Mouse (Mus musculus) neutrophil, adult 65 days (primary cell): ENCODE results near the gene Ptprn. TPM values are rescaled to one million over a fixed set of nuclear protein-coding genes. Genes with fewer than 3 reads are reported as not detected.

Source experiments
- total RNA-seq: library from RNA; stranded (reverse); gene quantifications from 2 replicates; pipeline ENCODE4 v1.2.4, GENCODE M21; 2023

The Ptprn gene
- not detected in 2 replicates for total RNA-seq

DNA sequence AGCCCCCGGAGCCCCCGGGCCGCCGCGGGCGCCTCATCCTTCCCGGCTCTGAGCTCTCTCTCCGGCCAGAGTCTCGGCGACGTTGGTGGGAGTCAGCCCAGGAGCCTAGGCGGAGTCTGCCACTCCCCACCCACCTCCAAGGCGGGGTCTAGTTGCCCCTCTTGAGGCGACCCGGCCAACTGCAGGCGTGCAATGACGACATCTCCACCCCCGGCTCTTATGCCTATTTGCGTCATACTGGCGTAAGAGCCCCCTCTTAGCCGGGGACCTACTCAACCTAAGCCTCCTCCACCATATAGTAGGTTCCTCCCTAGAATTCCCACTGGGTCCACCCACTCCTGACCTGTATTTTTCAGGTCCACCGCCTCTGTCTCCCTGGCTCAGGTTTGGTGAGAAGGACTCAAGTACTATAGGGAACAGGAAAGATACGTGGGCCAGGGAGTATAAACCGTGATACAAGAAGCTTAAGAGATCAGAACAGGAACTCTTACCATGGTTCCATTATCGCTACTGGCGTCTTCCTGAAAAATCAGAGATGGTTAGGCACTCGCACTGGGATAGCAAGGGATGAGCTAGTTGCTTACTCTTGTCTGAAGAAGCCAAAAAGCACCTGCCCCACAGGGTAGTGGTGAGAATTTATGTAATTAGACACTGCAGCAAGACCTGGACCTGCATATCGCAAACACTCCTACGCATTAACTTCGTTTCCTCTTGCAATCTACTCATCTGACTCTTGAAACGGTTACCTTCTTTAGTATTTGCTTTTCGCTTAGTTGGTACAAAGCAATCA is at the start of gene Ptprn:
TSS of gene Ptprn (minus strand) at position 412 of the 790 bp plus-strand sequence.

DNA sequence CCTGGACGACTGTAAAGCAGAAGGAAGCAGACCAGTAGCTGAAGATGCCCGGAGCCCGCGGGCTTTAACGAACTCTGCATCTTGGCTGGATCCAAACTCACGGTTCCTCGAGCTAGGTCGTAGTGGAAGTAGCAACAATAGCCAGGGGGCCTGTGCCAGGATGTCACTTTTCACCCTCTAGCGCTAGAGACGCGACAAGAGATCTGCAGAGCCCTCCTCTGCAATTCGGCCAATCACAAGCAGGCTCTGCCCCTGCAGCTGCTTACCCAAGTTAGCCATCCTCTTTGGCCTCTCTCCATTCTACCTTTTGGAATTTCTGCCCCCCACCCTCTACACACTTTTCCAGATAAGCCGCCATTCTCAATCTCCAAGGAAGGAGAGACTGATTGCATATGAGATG is 13.9 kb upstream of the Ptprn start, which contains the start of gene Resp18:
TSS of gene Resp18 (minus strand) at position 188 of the 400 bp plus-strand sequence.

DNA sequence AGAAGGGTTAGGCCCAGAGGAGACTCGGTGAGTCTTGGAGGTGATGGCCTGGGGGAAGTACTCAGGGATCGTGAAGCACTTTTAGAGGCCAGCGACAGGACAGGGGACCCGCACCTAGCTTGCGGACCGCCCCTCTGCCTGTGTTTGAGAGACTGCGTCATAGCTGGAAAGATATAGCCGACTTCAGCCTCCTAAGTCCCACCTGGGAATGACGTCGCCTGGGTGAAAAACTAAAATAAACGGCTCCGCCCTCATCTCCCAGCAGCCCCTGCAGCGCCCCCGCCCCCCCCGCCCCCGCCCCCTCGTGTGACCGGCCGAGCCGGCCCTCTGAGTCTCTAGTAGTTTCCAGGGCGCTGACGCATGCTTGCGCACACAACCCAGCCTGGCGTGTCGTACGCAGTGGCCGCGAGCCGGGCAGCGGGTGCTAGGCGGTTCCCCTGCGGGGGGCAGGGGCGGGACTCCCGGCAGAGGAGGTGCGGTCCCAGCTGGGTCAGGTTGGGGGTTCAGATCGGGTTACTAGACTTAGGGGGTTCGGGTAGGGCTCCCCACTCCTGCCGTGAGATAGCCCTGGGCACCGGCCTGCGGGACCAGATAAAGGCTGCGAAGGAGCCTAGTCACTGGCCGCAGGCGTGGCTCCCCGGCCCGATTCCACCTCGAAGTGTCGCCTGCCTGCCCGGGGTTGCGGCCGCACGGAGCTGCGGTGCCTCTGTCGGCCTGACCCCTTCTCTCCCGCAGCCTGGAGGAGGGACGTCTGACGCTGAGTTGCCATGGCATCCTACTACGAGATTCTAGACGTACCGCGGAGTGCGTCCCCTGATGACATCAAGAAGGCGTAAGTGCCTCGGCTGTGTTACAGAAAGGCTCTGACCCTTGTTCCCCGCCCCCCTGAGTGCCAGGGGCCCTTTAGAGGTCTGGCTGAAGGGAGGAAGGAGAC is 27.9 kb downstream of the Ptprn start, which contains the start of gene Dnajb2:
TSS of gene Dnajb2 (plus strand) at position 290 of the 934 bp plus-strand sequence.

DNA sequence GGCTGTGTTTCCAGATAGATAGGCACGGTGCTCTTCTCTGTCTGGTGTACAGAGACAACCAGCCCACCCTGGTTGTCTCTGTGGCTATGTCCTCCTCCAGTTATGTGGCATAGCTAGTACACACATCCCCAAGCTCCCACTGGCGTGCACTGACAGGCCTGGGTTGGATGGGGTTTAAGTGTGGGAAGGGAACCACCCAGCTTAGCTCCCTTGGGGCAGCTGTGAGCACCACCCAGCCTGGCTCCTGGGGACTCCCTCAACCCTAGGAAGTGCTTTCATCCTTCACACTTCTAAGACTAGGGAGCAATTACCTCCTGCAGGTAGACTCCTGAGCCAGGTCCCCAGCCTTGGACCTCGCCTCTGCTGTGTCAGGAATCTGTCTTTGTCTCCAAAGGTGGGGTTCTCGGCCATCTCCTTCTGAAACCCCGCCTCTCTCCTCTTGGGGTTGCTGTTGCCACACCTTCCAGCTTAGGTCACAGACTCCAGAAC is 32.6 kb downstream of the Ptprn start, which contains the start of gene A630095N17Rik:
TSS of gene A630095N17Rik (minus strand) at position 439 of the 489 bp plus-strand sequence.

DNA sequence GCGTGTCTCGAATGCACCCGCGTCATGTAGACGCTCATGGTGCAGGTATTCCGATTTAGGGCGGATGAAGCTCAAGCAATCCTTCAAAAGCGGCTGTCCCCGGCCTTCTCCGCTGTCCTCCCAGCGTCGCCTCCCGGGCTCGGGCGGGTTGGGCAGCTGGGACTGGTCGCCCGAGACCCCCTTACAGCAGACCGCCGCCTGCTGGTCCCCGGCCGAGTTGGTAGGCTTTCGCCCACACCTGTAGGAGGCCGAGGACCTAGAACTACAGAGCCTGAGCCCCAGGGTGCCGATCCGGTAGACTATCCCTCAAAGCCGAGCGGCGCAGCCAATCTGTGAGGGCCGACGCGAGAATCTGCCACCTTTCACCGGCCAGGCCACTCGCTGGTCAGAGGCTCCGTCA is 44.8 kb downstream of the Ptprn start, which contains the start of gene Tuba4a:
TSS of gene Tuba4a (minus strand) at position 335 of the 400 bp plus-strand sequence.

DNA sequence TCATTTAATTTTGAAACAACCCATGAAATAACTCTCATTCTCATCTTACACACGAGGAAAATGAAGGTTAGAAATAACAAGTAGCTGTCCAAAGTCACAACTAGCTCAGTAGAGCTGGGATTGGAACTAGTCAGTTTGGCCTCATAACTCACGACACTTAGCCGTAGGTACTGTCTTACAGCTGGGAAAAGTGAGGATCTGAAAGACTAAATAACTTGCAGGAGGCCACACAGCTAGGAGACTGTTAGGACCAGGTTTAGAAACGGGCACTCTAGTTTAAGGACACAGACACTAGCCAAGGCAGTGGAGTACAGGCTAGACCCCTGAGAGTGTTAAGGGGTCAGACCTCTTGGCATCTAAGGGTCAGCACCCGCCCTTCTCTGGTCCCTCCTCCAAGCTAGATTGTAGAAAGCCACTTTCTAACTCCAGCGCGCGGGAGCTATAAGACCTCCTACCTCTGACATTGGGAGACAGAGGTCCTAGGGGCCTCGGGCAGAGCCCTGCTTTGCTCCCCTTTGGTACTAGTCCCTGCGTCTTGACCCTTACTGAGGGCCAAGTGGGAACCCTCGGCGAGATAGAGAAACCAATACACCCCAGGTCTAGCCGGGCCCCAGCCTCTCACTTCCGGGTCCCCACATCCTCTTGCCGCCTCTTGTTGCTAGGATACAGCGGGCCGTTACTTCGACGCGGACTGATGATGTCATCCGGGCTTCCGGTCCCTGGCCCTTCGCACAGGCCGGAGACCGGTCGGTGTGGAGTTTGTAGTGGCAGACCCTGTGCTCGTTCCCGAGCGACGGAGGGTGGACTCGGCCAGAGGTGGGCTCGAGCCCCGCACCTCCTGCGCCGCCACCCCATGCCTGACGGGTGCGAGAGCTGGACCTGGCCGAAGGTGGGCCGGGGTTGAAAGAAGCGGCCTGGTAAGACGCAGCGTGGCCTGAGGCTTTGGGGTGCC is 53.9 kb downstream of the Ptprn start, which contains the start of the genes Glb1l and Stk16:
TSS of gene Glb1l (minus strand) at position 678 of the 952 bp plus-strand sequence.
TSS of gene Stk16 (plus strand) at position 703 of the 952 bp plus-strand sequence.

Other genes starting within 250 kb of the Ptprn start
- gene Nhej1, start 139.3 kb downstream of the Ptprn start, total RNA-seq = 7.6 and 8.1 TPM in 2 replicates
- 0.66 and 1.6 TPM in 2 replicates for gene Slc23a3, start 130.6 kb downstream of the Ptprn start, total RNA-seq
- gene Cnppd1, start 121.8 kb downstream of the Ptprn start, total RNA-seq = 93.3 and 112 TPM in 2 replicates
- 56.2 and 75.7 TPM in 2 replicates for gene Retreg2, start 121.7 kb downstream of the Ptprn start, total RNA-seq
- 49.3 and 60.3 TPM in 2 replicates for gene Zfand2b, start 95.9 kb downstream of the Ptprn start, total RNA-seq
- gene Abcb6, start 84.1 kb downstream of the Ptprn start, total RNA-seq = 3.5 and 3.7 TPM in 2 replicates
- 13.6 and 14.8 TPM in 2 replicates for gene Ankzf1, start 72.4 kb downstream of the Ptprn start, total RNA-seq
- 83.0 and 94.0 TPM in 2 replicates for gene Atg9a, start 72.3 kb downstream of the Ptprn start, total RNA-seq
- 15.8 and 23.2 TPM in 2 replicates for gene Glb1l, start 53.7 kb downstream of the Ptprn start, total RNA-seq
- 115 and 135 TPM in 2 replicates for gene Stk16, start 53.7 kb downstream of the Ptprn start, total RNA-seq
- gene Tuba4a, start 44.6 kb downstream of the Ptprn start, total RNA-seq = 402 and 434 TPM in 2 replicates
- not detected in 2 replicates for gene A630095N17Rik, start 32.4 kb downstream of the Ptprn start, total RNA-seq
- 8.1 and 8.6 TPM in 2 replicates for gene Dnajb2, start 28.1 kb downstream of the Ptprn start, total RNA-seq
- not detected in 2 replicates for gene Resp18, start 13.9 kb upstream of the Ptprn start, total RNA-seq
- 22.2 and 23.2 TPM in 2 replicates for gene Dnpep, start 53.5 kb upstream of the Ptprn start, total RNA-seq
- not detected in 2 replicates for gene Des, start 95.8 kb upstream of the Ptprn start, total RNA-seq
- 0.54 TPM in 1 of 2 replicates, not detected in the other for gene Speg, start 110.8 kb upstream of the Ptprn start, total RNA-seq
- 31.5 and 33.7 TPM in 2 replicates for gene Gmppa, start 171.4 kb upstream of the Ptprn start, total RNA-seq
- gene Asic4, start 185.9 kb upstream of the Ptprn start, total RNA-seq = not detected in 2 replicates
- gene Chpf, start 214.8 kb upstream of the Ptprn start, total RNA-seq = 0.43 and 1.5 TPM in 2 replicates
- gene Tmem198, start 215.0 kb upstream of the Ptprn start, total RNA-seq = not detected in 2 replicates
- not detected in 2 replicates for gene Obsl1, start 241.9 kb upstream of the Ptprn start, total RNA-seq
- gene Inha, start 242.6 kb upstream of the Ptprn start, total RNA-seq = not detected in 2 replicates